10 mouse cellular contexts compared by ENCODE assay signal in genomic region chr2:53070607-53071006, GRCm38 (mm10).
DNase-seq lines count a peak whose midpoint lies in the region; ATAC-seq and TF ChIP-seq lines count a peak whose summit lies in the region.
"Had no signal": no experiment of that assay in that cellular context is flagged by ENCODE, and none has a peak within 500 bp of the region (broad histone marks: within the 10 kb centered on the region; RNA-seq: fewer than 3 reads in every experiment).

No protein-coding gene starts in this region.

- 28% methylated on average over 1 of the region's 1 CpGs for WGBS in heart, embryonic 10.5 days
- WGBS in liver, postnatal 0 days (ENCODE audit: insufficient replicate concordance) = 7% methylated on average over 1 of the region's 1 CpGs

- peak; percentile 98 for DNase-seq in heart, adult 11 months
- no peak for DNase-seq in heart, embryonic 10.5 days (ENCODE audit: low spot score)
- DNase-seq in ES-CJ7 (ENCODE audit: low read depth, low spot score) = peak; percentile 15
- DNase-seq in cerebellum, adult 18-20 months = peak; percentile 37 to 51
- peak; percentile 41 for DNase-seq in heart, postnatal 25 days (ENCODE audit: low spot score)
- DNase-seq in lung, postnatal 25 days (ENCODE audit: low spot score) = peak; percentile 73
- DNase-seq in c-Kit-positive CD71-positive TER-119-positive erythroid progenitor cells, embryonic 14.5 days (ENCODE audit: low spot score) = no peak
- DNase-seq in liver, postnatal 0 days = no peak

- intact Hi-C loops in heart, postnatal 25 days (cut with DNase I) = no loop called here

- TF ChIP-seq CTCF in liver, postnatal 0 days (IDR thresholded peaks at IDR 0.05; ENCODE audit: low read depth) = no peak

- no peak overlapping the region for H3K9ac ChIP-seq in liver, postnatal 0 days (replicated peaks)
- H3K9ac ChIP-seq: liver, embryonic 15.5 days had no signal

- no peaks in the 10 kb centered on the region for H3K27me3 ChIP-seq in heart, embryonic 10.5 days (ENCODE audit: insufficient read depth, poor library complexity, severe bottlenecking)
- no peaks in the 10 kb centered on the region for H3K27me3 ChIP-seq in liver, postnatal 0 days (ENCODE audit: insufficient read depth, low read length)
- H3K27me3 ChIP-seq: liver, embryonic 15.5 days had no signal

- no peaks in the 10 kb centered on the region for H3K36me3 ChIP-seq in heart, embryonic 10.5 days
- no peaks in the 10 kb centered on the region for H3K36me3 ChIP-seq in liver, postnatal 0 days (replicated peaks; ENCODE audit: insufficient read depth, low read length)
- H3K36me3 ChIP-seq: G1E; liver, embryonic 15.5 days had no signal

- no peaks in the 10 kb centered on the region for H3K4me1 ChIP-seq in heart, embryonic 10.5 days
- no peaks in the 10 kb centered on the region for H3K4me1 ChIP-seq in liver, postnatal 0 days (ENCODE audit: insufficient read depth)
- H3K4me1 ChIP-seq: liver, embryonic 15.5 days had no signal

- H3K9me3 ChIP-seq in heart, embryonic 10.5 days = no peaks in the 10 kb centered on the region
- H3K9me3 ChIP-seq in liver, postnatal 0 days (ENCODE audit: low read length) = no peaks in the 10 kb centered on the region
- H3K9me3 ChIP-seq: G1E; liver, embryonic 15.5 days had no signal

- TF ChIP-seq EP300 in liver, postnatal 0 days (IDR thresholded peaks at IDR 0.05; ENCODE audit: low read depth) = no peak

- H3K27ac ChIP-seq in heart, embryonic 10.5 days = no peak overlapping the region
- H3K27ac ChIP-seq in liver, postnatal 0 days (ENCODE audit: low read depth) = no peak overlapping the region
- H3K27ac ChIP-seq: liver, embryonic 15.5 days had no signal

- no peak for ATAC-seq in liver, postnatal 0 days

- no peak overlapping the region for H3K4me3 ChIP-seq in heart, embryonic 10.5 days
- H3K4me3 ChIP-seq in liver, postnatal 0 days (ENCODE audit: low read depth, low read length) = no peak overlapping the region
- H3K4me3 ChIP-seq: liver, embryonic 15.5 days had no signal

- H3K4me2 ChIP-seq in liver, postnatal 0 days (ENCODE audit: low read depth, low read length) = no peak overlapping the region
- H3K4me2 ChIP-seq: liver, embryonic 15.5 days had no signal

Comparison
In these comparisons a context has a peak if more than half of its experiments do, and no peak if none do; other contexts are left out.
1. DNase-seq: peak in heart, adult 11 months (single experiment), ES-CJ7 (single experiment), cerebellum, adult 18-20 months (2 of 2), heart, postnatal 25 days (single experiment) and lung, postnatal 25 days (single experiment); none in heart, embryonic 10.5 days (single experiment), c-Kit-positive CD71-positive TER-119-positive erythroid progenitor cells, embryonic 14.5 days (single experiment) and liver, postnatal 0 days (single experiment).